Mouse (Mus musculus) intestine, postnatal 0 days (tissue): ENCODE measurements at regions not wholly inside any gene's neighbourhood (a gene's known extent, or its start where the extent isn't known, plus 50 kb on each side); places are given as distances from the start of the nearest gene placed in this dataset.

Experiments
- ATAC-seq: fragments of 200-750 bp; cut with Nextera tagmentation; 2 replicates; pipeline ENCODE4 v1.8.0; 2017; ENCODE audit warnings: mild to moderate bottlenecking, moderate TSS enrichment, moderate library complexity
- H3K27ac ChIP-seq: fragments of 300-500 bp; sonication (generic); 2 replicates; pipeline ENCODE4 v1.5.1; 2014; ENCODE audit warnings: mild to moderate bottlenecking, low read depth, low read length, moderate library complexity
- H3K27me3 ChIP-seq: fragments of 300-500 bp; sonication (generic); replicated peaks from 2 replicates; pipeline ENCODE4 v1.6.1; 2014; ENCODE audit warnings: low read length, mixed read lengths; ENCODE audit not compliant: control insufficient read depth, insufficient read depth
- H3K36me3 ChIP-seq: fragments of 300-500 bp; sonication (generic); 2 replicates; pipeline ENCODE4 v1.6.1; 2014; ENCODE audit warnings: mild to moderate bottlenecking, moderate library complexity; ENCODE audit not compliant: control insufficient read depth, insufficient read depth
- H3K4me1 ChIP-seq: fragments of 300-500 bp; sonication (generic); replicated peaks from 2 replicates; pipeline ENCODE4 v1.6.1; 2014; ENCODE audit warnings: antibody characterized with exemption, low read length, mixed read lengths; ENCODE audit not compliant: control insufficient read depth, insufficient read depth
- H3K4me2 ChIP-seq: fragments of 300-500 bp; sonication (generic); replicated peaks from 2 replicates; pipeline ENCODE4 v1.6.1; 2014; ENCODE audit warnings: low read depth, mild to moderate bottlenecking, moderate library complexity
- H3K4me3 ChIP-seq: fragments of 300-500 bp; sonication (generic); 2 replicates; pipeline ENCODE4 v1.5.1; 2014; ENCODE audit warnings: low read depth, low read length
- H3K9ac ChIP-seq: fragments of 300-500 bp; sonication (generic); 2 replicates; pipeline ENCODE4 v1.6.1; 2014; ENCODE audit warnings: mild to moderate bottlenecking, low read depth, low read length
- H3K9me3 ChIP-seq: fragments of 300-500 bp; sonication (generic); 2 replicates; pipeline ENCODE4 v1.6.1; 2016; ENCODE audit warnings: mixed run types; ENCODE audit not compliant: control insufficient read depth
- CTCF ChIP-seq: sonication (generic); IDR thresholded peaks from 2 replicates; pipeline ENCODE4 v1.5.1; 2016; ENCODE audit warnings: low read depth, mild to moderate bottlenecking, control low read depth, antibody characterized with exemption, moderate library complexity
- WGBS: fragments of 180-500 bp; shearing (Covaris S2); extraction: QIAGEN DNeasy Blood & Tissue Kit; methylation state at CpG from one replicate; pipeline ENCODE4 v1.1.7; 2014; 5-methylcytosine and 5-hydroxymethylcytosine counted together

- WGBS = 88% methylated on average over 10 of the region's 10 CpGs
- Histone ChIP-seq H3K36me3 (no peaks in the 10 kb centered on the region), H3K9ac (no peak overlapping the region), H3K27me3 (no peaks in the 10 kb centered on the region), H3K4me3 (no peak overlapping the region), H3K9me3 (no peaks in the 10 kb centered on the region), H3K4me2 (no peak overlapping the region), H3K27ac (no peak overlapping the region), H3K4me1 (no peaks in the 10 kb centered on the region)
- no peak for TF ChIP-seq CTCF
- ATAC-seq = no peak
Observed at GRCm38 (mm10) chr2:166417628-166418027, 262.2 kb upstream of the Sulf2 start.

DNA sequence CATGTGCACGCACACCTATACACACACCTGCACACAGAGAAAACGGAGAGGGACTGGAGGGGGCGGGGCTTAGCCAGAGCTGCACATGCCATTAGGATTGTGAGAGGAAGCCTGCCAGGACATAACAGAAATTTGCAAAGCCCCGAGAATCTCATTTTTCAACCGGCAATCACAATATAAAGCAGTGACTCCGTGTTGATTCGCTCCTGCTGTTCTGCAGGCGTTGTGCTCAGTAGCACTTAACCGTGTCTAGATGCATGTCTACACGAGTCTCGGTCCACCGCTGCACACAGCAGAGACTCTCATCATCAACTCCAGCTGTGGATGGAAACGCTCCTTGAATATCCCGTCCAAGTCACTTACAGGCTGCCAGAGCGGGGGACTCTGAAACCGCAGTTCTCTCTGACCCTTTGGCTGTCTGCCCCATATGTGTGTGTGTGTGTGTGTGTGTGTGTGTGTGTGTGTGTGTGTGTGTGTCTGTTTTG lies 260.1 kb upstream of the Sulf2 start:
- Histone ChIP-seq H3K9me3 (no peaks in the 10 kb centered on the region), H3K4me2 (no peak overlapping the region), H3K27ac (no peak overlapping the region), H3K4me3 (no peak overlapping the region), H3K27me3 (0 out of 2 replicates have a peak, but pooled peaks cover 2% of the 10 kb centered on the region), H3K36me3 (no peaks in the 10 kb centered on the region), H3K4me1 (no peaks in the 10 kb centered on the region), H3K9ac (no peak overlapping the region)
- no peak for ATAC-seq
- no peak for TF ChIP-seq CTCF
- 57% methylated on average over 16 of the region's 16 CpGs for WGBS

DNA sequence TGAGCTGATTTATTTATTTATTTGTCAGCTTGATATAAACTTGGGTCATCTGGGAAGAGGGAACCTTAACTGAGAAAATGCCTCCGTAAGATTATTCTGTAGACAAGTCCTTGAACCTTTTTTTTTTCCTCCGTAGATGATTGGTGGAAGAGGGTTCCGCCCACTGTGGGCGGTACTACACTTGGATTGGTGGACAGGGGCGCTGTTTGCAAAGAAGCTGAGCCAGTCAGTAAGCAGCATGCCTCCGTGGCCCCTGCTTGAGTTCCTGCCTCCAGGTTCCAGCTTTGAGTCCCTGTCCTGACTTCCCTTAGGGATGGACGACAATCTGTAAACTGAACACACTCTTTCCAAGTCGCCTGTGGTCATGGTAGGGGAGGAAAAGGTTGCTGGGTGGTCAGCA lies 259.4 kb upstream of the Sulf2 start:
- Histone ChIP-seq H3K4me3 (no peak overlapping the region), H3K27ac (no peak overlapping the region), H3K4me1 (no peaks in the 10 kb centered on the region), H3K27me3 (0 out of 2 replicates have a peak, but pooled peaks cover 2% of the 10 kb centered on the region), H3K9ac (no peak overlapping the region), H3K9me3 (no peaks in the 10 kb centered on the region), H3K36me3 (no peaks in the 10 kb centered on the region), H3K4me2 (no peak overlapping the region)
- no peak for ATAC-seq
- WGBS = 82% methylated on average over 8 of the region's 8 CpGs
- no peak for TF ChIP-seq CTCF

DNA sequence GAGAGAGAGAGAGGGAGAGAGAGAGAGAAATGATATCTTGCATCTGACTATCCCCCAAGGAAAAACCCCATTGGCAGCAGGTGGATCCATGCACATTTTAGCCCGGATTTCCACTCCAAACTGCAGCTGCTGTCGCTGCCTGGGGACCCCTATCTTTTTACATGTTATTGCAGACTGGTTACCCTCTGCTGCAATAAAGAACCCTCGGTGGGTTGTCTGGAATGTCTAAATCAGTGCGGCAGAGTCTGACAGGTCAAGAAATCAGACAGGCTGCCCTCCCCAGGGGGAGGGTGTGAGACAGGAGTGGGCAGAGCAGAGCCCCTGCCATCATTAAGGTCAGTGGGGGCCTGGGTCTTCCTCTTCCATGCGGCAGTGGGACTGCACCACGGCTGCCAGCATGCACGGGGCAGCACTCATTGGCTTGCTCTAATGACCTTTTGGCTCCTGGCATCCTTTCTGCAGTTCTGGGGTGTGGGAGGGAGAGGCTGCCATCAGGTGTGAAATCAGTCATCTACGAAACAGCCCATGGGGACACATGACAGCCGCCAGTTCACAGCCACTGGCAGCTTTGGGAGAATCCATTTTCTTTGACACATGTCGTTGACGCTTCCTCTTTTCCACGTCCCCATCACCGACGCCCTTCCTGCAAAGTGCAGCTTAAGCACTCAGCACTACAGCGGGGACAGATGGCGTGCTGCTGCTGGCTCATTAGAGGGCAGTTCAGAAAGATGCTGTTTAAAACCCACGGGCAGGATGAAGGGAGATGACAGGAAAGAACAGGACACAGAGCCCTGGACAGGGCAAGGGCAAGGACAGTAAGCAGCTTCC lies 256.8 kb upstream of the Sulf2 start:
- no peak for TF ChIP-seq CTCF
- 44% methylated on average over 17 of the region's 17 CpGs for whole genome bisulfite sequencing
- Histone ChIP-seq H3K27ac (no peak overlapping the region), H3K4me2 (no peak overlapping the region), H3K36me3 (no peaks in the 10 kb centered on the region), H3K9me3 (no peaks in the 10 kb centered on the region), H3K9ac (no peak overlapping the region), H3K27me3 (0 out of 2 replicates have a peak, but pooled peaks cover 2% of the 10 kb centered on the region), H3K4me3 (no peak overlapping the region), H3K4me1 (no peaks in the 10 kb centered on the region)
- ATAC-seq = no peak

GRCm38 (mm10) chr2:166409391-166409790 lies 253.9 kb upstream of the Sulf2 start:
- H3K9ac ChIP-seq = no peak overlapping the region
- no peaks in the 10 kb centered on the region for H3K36me3 ChIP-seq
- no peaks in the 10 kb centered on the region for H3K9me3 ChIP-seq
- TF ChIP-seq CTCF = no peak
- H3K27ac ChIP-seq = no peak overlapping the region
- no peak overlapping the region for H3K4me3 ChIP-seq
- H3K27me3 ChIP-seq = 0 out of 2 replicates have a peak, but pooled peaks cover 2% of the 10 kb centered on the region
- 92% methylated on average over 5 of the region's 5 CpGs for WGBS
- no peaks in the 10 kb centered on the region for H3K4me1 ChIP-seq
- no peak overlapping the region for H3K4me2 ChIP-seq
- ATAC-seq = no peak

DNA sequence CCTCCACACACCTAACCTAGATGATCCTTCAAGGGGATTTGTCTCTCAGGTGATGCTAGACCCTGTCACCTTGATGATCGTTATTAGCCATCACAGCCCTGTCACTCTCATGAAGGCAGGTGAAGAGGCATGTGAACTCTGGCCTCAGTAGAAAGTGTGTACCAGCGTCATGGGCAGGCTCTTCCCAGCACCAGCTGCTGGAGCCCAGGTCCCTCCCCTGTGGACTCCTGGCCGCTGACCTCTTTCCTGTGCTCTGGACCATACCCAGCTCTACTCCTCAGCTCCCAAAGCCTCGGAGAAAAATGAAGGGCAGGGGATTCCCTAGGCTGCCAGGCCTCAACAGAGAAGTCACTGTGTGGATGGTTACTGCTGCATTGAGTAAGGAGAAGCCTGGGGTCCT lies 253.3 kb upstream of the Sulf2 start:
- H3K4me1 ChIP-seq = no peaks in the 10 kb centered on the region
- no peak for ATAC-seq
- 80% methylated on average over 4 of the region's 4 CpGs for WGBS
- H3K4me3 ChIP-seq = no peak overlapping the region
- H3K27ac ChIP-seq = no peak overlapping the region
- no peaks in the 10 kb centered on the region for H3K36me3 ChIP-seq
- H3K9ac ChIP-seq = no peak overlapping the region
- no peak overlapping the region for H3K4me2 ChIP-seq
- TF ChIP-seq CTCF = no peak
- H3K27me3 ChIP-seq = 0 out of 2 replicates have a peak, but pooled peaks cover 2% of the 10 kb centered on the region
- H3K9me3 ChIP-seq = no peaks in the 10 kb centered on the region
